Mouse (Mus musculus) kidney, postnatal 10 days (tissue): ENCODE measurements at regions not wholly inside any gene's neighbourhood (a gene's known extent, or its start where the extent isn't known, plus 50 kb on each side); places are given as distances from the start of the nearest gene placed in this dataset.
"Not testable (repeated sequence)": the region's sequence is repeated elsewhere in the genome, so short reads cannot be mapped to it uniquely, and the experiment has no call there.

Experiments
- DNase-seq: peaks from one replicate; pipeline ENCODE4 v3.0.0; 2021; ENCODE audit warnings: mixed read lengths

DNA sequence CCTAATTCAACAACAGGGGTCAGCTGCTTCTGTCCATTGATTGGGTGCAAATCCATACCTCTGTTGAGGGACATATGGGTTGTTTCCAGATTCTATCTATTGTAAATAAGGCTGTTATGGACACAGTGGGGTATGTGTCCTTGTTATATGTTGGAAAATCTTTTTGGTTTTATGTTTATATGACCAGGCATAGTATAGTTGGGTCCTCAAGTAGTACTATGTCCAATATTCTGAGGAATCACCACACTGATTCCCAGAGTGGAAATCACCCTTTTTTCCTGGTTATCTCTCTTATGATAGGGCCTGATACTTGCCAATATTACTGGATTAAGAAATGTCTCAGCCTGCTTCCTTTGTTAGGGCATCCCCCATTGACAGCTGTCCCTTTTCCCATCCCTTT lies 1471.0 kb downstream of the Kcnt2 start:
- no peak for DNase-seq

DNA sequence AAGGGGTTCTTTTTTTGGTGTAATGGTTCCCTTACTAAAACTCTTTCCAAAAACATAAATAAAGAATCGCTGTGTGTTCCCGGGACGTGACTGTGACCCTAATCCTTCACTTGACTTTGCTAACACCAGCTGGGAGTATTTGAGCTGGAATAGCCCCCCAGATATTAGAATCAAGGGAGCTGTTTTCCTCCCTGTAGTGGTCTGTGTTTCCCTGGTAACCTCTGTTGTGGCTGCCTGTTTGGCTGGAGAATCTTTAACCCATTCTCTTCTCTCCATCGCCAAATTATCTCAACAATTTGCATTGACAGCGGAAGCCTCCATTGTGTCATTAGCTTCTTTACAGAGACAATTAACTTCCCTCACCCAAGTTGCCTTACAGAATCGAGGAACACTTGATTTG lies 1471.6 kb downstream of the Kcnt2 start:
- no peak for DNase-seq

DNA sequence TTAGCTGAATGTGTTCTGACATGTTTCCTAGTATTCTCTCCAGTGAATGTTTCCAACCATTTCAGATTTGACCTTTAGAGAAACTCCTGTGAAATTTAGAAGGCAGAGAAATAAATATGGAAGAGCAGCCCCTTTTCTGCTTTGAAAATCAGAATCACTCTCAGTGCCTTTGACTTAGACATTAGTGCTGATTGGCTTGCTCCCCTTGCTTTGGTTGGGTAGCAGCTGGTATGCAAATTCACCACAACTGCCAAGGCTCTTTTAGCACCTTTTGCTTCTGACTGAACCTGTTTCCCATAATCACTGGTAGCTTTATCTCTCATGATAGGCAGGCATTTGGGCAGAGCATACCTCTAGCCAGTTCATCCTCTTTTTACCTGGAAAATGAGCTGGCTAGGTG lies 1495.3 kb downstream of the Kcnt2 start:
- no peak for DNase-seq

DNA sequence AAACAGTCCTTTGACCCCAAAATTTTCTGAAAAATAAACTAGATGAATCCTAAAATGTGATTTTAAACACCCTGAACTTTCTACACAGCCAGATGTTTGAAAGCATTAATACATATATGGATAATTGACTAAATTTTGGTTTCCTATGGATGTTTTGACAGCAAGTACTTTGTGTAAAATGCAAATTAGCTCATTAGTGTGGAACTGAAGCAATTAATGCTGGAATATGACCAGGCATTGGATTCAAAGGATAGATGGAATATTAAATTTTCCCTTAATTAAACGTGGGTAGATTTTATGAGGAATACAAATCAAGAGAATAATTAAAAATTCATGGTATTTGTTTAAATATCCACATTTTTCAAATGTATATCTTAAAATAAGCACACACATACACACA lies 1530.1 kb downstream of the Kcnt2 start:
- no peak for DNase-seq

DNA sequence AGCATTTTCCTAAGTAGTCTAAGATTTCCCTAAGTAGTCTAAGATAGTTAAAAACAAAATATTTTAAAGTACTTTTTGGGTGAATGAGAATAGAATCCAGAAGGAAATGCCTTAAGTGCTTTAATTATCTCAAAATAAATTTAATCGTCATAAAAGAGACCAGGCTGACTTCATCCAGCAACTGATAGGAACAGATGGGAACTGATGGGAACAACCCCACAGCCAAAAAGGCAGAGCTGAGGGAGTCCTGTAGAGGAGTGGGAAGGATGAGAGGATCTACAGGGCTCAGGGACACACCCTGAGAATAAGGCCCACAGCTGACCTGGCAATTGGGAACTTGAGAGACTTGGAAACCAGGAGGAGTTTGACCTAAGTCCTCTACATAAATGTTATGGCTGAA lies 1537.4 kb downstream of the Kcnt2 start:
- DNase-seq = no peak

DNA sequence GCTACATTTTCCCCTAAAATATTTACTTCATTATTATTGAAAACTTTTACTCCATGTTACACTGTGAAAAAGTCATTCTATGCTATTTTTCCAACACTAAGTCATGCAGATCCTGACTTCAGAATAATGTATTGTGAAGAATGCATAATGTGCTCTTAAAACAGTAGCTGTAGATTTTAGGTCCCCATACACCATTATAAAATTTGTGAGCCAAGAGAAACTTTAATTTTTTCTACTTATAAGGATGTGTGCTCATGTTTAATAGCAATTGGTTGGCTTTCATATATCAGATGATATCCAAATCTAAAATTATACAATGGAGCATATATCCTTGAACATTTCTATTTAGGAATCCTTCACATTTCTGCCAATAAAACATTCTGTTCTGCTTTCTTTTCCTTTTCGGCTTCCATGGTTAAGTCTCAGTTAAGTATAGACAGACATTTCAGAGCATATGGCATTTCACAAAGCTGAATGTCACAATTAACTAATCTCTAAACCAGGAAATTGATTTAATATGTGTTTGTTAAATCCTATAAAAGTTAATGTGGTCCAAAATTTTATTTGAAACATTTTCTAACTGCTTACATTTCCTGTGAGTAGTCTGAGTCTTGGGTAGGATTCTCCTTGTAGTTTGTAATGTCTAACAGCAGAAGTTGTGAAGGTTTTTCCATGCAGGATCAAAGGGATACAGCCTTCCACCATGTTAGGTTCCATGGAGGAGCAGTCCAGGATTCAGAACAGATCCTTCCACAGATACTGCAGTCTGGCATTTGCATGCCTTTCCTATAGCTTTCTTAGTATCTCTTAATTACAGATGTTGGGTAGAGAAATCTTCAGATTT lies 1567.6 kb downstream of the Kcnt2 start:
- no peak for DNase-seq

DNA sequence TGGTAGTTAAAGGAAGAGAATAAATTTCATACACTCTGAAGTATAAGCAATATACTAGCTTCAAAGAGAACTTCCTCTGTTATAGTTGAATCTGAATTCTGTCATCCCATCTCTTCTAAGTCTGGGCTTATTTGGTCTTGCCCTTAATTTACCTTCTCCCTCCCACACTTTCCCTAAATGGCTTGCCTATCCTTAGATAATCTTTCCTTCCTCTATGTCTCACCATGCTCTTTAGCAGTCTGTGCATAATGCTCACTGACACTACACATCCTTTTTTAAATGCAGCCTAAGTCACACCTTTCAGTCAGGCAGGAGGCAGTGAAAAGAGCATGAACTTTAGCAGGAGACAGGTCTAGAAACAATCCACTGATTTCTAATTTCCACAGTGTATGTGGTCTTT lies 1585.5 kb downstream of the Kcnt2 start:
- DNase-seq = no peak

DNA sequence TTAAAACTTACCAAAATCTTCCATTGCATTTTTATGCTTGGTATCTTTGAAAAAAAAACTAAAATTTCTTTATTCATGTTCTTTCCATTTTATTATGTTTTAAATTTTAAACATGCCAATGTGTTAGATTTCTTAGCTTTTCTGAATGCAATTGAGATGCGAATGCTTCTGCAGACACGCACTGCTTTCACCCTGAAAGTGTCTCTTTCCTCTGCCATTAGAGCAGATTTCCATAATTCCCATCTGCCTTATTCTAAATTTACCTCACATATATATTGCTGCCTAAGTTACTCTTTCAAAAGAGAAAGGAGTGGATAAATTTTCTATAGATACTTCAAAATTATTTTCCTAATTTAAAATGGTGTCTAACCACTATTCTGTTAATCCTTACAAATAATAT lies 1596.6 kb downstream of the Kcnt2 start:
- no peak for DNase-seq

DNA sequence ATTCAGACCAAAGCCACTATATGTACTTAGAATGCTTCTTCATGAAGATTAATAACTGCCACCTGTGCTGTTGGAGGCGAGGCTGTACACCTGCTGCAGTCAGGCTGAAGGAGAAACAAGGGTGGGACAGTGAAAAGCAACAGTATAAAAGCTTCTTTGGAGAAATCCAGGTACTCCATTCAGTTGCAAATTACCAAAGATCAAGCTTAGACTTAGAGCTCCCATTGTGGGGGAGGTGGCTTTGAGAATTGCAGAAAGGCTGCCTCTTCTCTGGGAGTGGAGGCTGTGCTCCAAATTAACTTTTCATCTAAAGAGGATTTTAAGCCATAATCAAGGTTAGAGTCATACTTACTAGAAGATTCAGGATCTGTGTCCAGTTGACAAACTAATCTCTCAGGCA lies 1607.9 kb downstream of the Kcnt2 start:
- DNase-seq = not testable (repeated sequence)

DNA sequence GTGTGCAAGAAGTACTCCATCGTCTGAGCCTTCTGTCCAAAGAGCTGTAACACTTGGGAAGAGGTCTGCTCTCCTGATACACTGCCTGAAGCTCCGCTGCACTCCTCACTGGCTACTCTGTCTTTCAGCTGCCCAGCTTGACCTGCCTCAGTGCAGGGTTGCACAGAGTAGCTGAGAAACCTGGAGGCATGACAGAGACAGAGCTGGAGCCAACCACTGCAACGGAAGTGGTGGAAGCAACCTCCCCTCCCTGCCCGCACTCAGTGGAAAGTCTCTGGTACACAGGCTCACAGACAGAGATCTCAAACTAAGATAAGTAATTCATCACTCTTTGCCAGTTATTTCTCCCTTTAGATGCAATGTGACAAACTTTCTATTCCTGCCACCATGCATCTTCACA lies 1638.4 kb downstream of the Kcnt2 start:
- DNase-seq = no peak

DNA sequence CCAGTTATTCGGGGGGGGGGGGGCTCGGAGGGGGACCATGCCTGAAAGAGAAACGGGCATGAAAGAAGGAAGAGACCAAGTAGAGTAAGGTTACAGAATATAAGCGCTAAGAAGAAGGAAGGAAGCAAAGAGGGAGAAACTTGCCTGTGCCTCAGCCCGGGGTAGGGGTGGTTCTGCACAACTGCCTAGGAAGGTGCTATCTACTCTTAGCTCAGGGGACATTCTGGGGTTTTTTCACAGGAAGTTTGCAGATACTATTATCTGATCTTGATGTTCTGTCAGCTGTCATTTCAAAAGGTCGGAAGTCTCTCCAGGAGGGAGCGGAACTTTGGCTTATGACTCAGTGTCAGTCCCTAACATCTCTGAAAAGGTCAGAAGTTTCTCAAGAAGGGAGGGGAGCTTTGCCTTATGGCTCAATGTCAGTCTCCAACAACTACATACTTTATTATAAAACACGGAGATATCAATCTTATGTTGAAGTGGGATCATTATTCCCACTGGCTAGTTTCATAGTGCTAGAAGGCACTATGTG lies 1652.0 kb downstream of the Kcnt2 start:
- no peak for DNase-seq

DNA sequence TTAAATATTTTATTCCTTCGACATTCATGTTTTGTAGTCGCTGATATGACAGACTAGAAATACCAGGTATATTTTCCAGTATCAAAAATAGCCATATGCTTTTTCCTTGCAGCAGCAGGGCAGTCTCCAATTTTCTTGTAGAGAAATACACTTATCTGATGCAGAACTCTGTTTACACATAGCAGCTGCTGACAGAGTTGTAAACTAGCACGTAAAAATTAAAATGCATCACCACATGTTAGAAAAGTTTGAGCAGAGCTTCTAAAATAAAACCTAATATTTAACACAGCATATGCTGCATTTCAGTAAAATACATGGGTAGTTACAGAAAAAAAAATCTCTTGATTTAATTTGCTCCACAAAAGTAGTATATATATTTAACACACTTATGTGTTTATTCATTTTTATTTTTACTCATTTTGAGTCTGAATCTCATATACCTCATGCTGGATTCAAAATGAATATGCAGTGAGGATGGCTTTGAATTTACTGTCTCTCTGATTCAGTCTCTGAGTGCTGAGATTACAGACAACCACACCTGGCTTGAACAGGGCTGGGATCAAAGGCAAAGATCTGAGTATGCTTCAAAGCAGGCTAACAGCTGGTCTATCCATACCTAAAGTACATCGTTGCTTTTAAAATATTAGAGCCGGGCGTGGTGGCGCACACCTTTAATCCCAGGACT lies 1665.9 kb downstream of the Kcnt2 start:
- DNase-seq = no peak

DNA sequence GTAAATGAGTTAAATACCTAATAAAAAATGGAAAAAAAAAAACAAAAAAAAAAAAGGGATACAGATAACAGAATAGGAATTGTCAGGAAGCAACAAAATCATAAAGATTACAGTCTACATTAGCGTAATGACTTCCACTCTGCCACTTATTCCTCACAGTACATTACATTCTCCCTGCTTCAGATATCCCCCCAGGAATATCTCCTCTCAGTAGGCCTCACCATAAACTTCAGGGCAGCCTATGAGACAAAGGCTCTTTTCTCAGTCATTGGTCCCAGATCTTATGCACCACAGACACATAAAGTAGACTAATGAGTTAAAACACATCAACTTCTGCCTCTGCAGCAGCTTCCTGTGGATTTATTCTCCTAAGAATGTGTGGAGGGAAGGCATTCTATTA lies 1680.2 kb downstream of the Kcnt2 start:
- no peak for DNase-seq

DNA sequence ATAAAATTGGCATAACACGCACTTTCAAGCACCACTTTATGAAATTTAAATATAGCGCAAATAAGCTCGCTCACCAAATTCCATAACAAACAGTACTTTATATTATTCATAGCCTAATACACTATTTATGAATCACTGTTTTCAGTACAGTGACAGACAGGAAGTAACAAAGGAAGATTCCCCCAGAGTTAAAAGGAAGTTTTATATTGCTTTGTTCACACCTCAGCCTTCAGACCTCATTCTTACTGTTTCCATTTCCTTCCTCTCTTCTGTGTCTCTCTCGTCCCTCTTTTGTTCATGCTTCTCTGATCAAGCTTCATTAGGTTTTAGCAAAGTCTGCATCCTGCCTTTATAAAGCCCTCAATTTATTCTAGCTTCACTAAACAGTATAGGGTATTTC lies 1680.8 kb downstream of the Kcnt2 start:
- no peak for DNase-seq

DNA sequence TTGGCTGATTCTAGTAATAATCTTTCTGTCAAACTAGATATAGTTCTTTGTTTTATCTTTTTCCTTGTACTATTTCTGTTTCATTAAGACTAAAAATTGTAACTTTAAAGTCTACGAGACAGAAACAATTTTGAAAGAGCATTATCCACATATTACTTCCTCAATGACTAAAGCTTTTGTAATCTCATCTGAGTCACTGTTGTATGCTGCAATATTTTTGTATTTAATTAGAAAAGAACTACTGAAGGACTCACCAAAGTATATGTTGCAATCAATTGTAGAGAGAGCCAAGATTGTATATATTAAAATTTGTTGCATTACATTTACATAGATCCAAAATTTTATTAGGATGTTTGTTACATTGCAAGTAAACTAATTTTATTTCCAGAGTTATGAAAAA lies 1692.4 kb upstream of the B3galt2 start:
- no peak for DNase-seq

DNA sequence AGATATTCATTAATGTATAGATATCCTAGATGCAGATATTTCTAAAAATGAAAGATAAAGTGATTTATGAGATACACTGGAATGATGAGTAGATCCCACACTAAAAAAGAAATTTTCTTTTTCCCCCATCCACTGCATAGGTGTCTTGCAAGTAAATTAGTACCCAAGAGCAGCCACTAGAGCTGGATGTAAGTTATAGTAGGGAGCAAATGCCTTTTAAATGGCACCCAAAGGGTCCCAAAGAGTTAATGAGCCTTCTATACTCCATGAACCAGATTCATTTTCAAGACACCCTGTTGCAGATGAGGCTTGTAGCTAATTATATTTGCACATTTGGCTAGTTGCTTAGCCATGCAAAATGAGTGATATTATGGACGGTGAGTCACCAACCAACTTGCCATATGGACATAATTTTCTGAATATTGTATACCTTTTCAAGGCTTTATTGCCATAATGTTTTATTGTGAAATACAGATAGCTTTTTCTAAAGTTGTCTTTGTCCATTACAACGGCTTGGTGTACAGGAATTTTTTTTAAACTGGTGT lies 1686.1 kb upstream of the B3galt2 start:
- no peak for DNase-seq

DNA sequence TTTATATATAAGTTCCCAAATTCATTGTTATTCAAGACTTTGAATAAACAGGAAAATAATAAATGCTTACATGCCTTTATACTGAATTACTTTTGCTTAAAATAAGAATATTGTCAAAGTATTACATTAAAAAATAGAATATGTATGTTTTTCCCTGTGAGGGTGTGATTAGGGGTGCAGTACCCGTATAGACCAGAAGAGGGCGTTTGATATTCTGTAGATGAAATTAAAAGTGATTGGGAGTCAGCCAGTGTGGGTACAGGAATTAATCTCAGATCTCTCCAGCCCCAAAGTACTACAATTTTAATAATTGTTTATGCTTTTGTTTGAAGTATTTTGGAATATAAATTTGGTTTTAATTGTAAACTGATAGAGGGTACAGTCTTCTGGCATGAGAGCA lies 1678.7 kb upstream of the B3galt2 start:
- peak; percentile 40 for DNase-seq

DNA sequence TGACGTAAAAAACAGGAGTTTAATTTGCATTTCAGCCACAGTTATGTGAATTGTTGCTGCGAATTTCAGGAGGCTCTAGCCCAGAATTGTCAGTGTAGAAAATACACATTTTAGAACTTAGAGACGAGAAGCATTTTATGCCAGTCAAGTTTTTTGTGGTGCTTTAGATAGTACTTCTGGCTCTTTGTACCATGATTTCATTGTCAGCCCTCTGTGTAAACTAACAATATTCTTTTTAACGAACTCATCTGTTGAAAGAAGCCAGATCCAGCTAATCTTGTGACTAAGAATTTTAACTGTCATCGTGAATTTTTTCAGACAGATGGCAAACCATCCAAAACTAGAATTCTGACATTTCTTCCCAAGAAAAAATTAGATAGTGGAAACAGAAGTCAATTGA lies 1672.3 kb upstream of the B3galt2 start:
- DNase-seq = no peak

DNA sequence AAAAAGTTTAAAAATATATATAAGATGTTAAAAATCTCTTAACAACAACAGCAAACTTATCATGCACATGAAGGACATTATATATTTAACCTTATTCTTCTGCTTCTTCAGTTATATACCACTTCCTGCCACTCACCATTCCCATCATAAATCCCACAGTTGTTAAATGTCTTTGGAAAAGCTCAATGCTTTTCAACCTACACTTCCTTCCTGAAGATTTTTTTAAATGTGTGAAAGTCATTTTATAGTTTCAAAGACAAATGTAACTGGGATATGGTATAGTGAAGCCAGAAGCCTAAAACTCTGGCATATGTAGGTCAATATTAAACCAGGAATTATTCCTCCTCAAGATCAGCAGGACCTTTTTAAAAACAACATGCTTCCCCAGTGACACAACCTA lies 1666.1 kb upstream of the B3galt2 start:
- DNase-seq = no peak

DNA sequence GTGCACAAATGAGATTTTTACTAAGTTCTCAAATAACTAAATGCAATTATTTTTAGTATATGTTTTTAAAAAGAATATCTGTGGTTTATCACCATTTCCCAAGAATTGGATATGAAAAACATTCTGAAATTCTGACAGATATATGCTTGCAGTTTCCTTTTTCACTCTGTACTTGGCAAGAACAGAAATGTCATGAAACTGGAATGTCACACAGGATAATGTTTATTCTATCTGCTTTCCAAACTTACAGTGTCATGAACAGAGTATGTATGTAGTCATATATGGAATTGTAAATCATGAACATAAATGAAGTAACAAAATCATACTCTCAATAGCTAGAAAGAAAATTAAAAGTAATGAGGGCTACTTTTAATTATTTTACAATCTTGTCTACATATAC lies 1640.7 kb upstream of the B3galt2 start:
- no peak for DNase-seq

DNA sequence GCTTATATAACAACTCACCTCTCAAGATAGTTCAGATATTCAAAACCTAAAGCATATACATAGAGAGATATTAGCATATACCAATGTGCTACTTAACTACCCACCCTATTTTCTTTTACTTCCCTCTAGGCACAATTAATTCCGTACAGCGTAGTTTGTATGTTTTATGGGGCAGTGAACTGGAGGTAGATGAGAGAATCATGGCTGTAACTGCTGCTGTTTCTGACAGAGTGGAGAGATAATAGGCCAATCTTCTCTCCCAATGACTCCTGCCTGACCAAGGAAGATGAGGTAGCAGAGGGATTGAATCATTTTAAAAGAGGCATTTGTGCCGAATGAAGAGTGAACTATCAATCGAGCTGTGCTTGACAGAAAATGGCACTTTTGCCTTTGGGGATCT lies 1640.1 kb upstream of the B3galt2 start:
- no peak for DNase-seq

DNA sequence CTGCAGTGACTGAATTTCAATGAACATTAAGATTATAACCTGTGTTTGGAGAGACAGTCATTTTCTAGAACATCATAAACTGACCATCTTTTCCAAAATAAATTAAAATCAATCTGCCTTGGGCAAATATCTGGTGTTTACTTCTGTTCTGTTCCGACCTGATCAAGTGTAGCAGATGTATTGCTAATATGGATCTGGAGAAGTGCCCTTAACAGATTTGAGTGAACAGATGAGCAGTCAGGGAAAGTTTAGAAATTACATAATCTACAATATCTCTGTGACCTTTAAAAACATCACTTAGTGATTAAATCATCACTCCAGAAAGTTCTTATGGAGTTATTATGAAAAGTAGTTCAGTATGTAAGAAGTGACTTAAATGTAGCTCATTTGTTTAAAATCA lies 1634.1 kb upstream of the B3galt2 start:
- no peak for DNase-seq

DNA sequence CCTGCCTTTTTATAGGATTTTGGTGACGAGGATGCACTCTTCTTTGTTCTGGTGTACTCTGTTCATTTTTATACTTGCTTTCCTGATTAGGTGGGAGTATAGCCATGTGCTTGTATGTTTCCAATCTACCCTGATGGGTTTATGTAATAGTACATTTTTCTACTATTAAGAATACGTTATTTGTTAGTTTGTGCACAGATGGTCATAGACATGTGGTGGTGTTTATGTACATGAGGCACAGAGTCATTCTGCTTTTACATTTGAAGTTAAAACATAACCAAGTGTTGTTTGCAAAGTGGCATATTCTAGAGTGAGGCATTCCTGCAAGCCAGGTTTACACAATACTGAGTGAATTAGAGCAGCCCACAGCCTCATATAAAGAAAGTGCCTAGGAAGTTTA lies 1597.7 kb upstream of the B3galt2 start:
- DNase-seq = no peak

DNA sequence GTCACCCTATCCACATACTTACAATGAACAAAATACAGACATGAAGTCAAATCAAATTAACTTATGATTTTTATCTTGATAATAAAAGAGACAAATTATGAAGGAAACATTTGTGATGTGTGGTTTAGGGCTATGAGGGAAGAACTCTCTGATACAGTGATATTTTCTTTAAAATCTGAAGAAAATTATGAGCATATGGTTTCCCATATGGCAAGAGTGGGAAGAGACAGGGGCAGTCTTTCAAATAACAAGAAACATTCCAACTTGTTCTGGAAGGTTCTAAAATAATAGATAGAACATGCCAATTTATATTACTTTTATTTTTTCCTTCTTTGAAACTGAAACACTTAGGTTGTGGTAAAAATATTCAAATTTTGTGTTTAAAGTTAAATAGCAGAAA lies 1585.3 kb upstream of the B3galt2 start:
- no peak for DNase-seq
